Mouse (Mus musculus) erythroblast, embryonic 14.5 days (primary cell): Measurements from ENCODE around the gene Lrrn4cl.

Source experiments
- GATA1 ChIP-seq: IDR thresholded peaks from 2 replicates; pipeline ENCODE4 v1.6.1; 2012; ENCODE audit warnings: low read length, inconsistent platforms, mixed read lengths
- TAL1 ChIP-seq: IDR thresholded peaks from 3 replicates; pipeline ENCODE4 v1.6.1; 2012; ENCODE audit warnings: low read length, inconsistent platforms, mixed read lengths

DNA sequence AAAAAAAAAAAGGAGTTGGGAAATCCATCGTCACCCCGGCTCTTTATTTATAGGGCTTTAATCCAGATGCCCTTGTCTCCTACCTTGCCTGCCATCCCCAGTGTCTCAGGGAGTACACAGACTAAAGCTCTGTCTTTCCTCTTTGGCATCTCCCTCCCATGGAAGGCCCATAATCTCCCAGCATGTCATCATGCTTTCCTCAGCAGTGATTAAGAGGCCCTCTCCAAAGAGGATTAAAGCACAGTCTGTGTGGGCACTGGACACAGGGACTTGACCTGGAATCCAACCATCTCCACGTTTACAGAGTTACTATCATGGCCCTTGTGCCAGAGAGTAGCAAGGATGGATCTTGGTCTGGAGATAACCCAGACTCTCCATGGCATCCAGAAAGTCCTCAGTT lies 33.0 kb downstream of the Lrrn4cl start, which contains the start of the genes Lbhd1 and Gm49403:
- TF ChIP-seq TAL1 (no peak), GATA1 (no peak)
